Mouse (Mus musculus): ENCODE measurements around the gene Ddx5. TPM values are rescaled to one million over a fixed set of nuclear protein-coding genes. Genes with fewer than 3 reads are reported as not detected.

Ddx5 gene
- polyA plus RNA-seq, 1 experiment from 2014 or later: 163 TPM

GRCm38 (mm10) chr11:106770195-106770974 lies 18.6 kb downstream of the Ddx5 start:
- no peak overlapping the region for H3K4me2 ChIP-seq (replicated peaks; ENCODE audit: low read depth)
- H3K9me3 ChIP-seq (ENCODE audit: control insufficient read depth): no peaks in the 10 kb centered on the region
- peaks cover 87% of the 10 kb centered on the region for H3K36me3 ChIP-seq (ENCODE audit: control insufficient read depth, insufficient read depth)
- H3K9ac ChIP-seq (ENCODE audit: low read depth, low read length): no peak overlapping the region
- no peak for ATAC-seq
- no peak overlapping the region for H3K27ac ChIP-seq (ENCODE audit: low read depth, low read length)
- no peaks in the 10 kb centered on the region for H3K4me1 ChIP-seq (replicated peaks; ENCODE audit: control insufficient read depth, insufficient read depth, low read length)
- H3K27me3 ChIP-seq (replicated peaks; ENCODE audit: control insufficient read depth, insufficient read depth, low read length): no peaks in the 10 kb centered on the region
- WGBS: 83% methylated on average over 9 of the region's 9 CpGs
- TF ChIP-seq CTCF (IDR thresholded peaks at IDR 0.05; ENCODE audit: low read depth): peak; percentile 72
- no peak overlapping the region for H3K4me3 ChIP-seq (ENCODE audit: low read depth, low read length)

- no peak overlapping the region for H3K4me2 ChIP-seq (replicated peaks; ENCODE audit: low read depth)
- H3K36me3 ChIP-seq (ENCODE audit: control insufficient read depth, insufficient read depth): peaks cover 60% of the 10 kb centered on the region
- no peaks in the 10 kb centered on the region for H3K4me1 ChIP-seq (replicated peaks; ENCODE audit: control insufficient read depth, insufficient read depth, low read length)
- H3K27ac ChIP-seq (ENCODE audit: low read depth, low read length): no peak overlapping the region
- no peaks in the 10 kb centered on the region for H3K27me3 ChIP-seq (replicated peaks; ENCODE audit: control insufficient read depth, insufficient read depth, low read length)
- no peak overlapping the region for H3K4me3 ChIP-seq (ENCODE audit: low read depth, low read length)
- no peak for ATAC-seq
- 92% methylated on average over 4 of the region's 4 CpGs for WGBS
- no peaks in the 10 kb centered on the region for H3K9me3 ChIP-seq (ENCODE audit: control insufficient read depth)
- H3K9ac ChIP-seq (ENCODE audit: low read depth, low read length): no peak overlapping the region
- 0 out of 2 replicates have a peak, but pooled peaks have one; percentile 35 for TF ChIP-seq CTCF (IDR thresholded peaks at IDR 0.05; ENCODE audit: low read depth)
Observed at GRCm38 (mm10) chr11:106767516-106767915, 21.5 kb downstream of the Ddx5 start.

- ATAC-seq: no peak
- TF ChIP-seq CTCF (IDR thresholded peaks at IDR 0.05; ENCODE audit: low read depth): no peak
- 91% methylated on average over 4 of the region's 4 CpGs for WGBS
- Histone ChIP-seq H3K9ac (ENCODE audit: low read depth, low read length) (no peak overlapping the region), H3K4me1 (replicated peaks; ENCODE audit: control insufficient read depth, insufficient read depth, low read length) (peaks cover 6% of the 10 kb centered on the region; the same call in 1 of the 2 replicates), H3K4me2 (replicated peaks; ENCODE audit: low read depth) (no peak overlapping the region), H3K9me3 (ENCODE audit: control insufficient read depth) (no peaks in the 10 kb centered on the region), H3K27me3 (replicated peaks; ENCODE audit: control insufficient read depth, insufficient read depth, low read length) (no peaks in the 10 kb centered on the region), H3K4me3 (ENCODE audit: low read depth, low read length) (no peak overlapping the region), H3K27ac (ENCODE audit: low read depth, low read length) (no peak overlapping the region), H3K36me3 (ENCODE audit: control insufficient read depth, insufficient read depth) (peaks cover 52% of the 10 kb centered on the region)
Observed at GRCm38 (mm10) chr11:106766611-106767162, 22.3 kb downstream of the Ddx5 start.

GRCm38 (mm10) chr11:106762800-106763185 lies 26.2 kb downstream of the Ddx5 start:
- Histone ChIP-seq H3K27ac (ENCODE audit: low read depth, low read length) (peak overlapping the region; percentile 62; the same call in 1 of the 2 replicates), H3K4me3 (ENCODE audit: low read depth, low read length) (no peak overlapping the region), H3K9ac (ENCODE audit: low read depth, low read length) (no peak overlapping the region), H3K4me1 (replicated peaks; ENCODE audit: control insufficient read depth, insufficient read depth, low read length) (peaks cover 8% of the 10 kb centered on the region; the same call in 1 of the 2 replicates), H3K36me3 (ENCODE audit: control insufficient read depth, insufficient read depth) (peaks cover 20% of the 10 kb centered on the region), H3K9me3 (ENCODE audit: control insufficient read depth) (no peaks in the 10 kb centered on the region), H3K27me3 (replicated peaks; ENCODE audit: control insufficient read depth, insufficient read depth, low read length) (no peaks in the 10 kb centered on the region), H3K4me2 (replicated peaks; ENCODE audit: low read depth) (no peak overlapping the region)
- 74% methylated on average over 9 of the region's 9 CpGs for WGBS
- no peak for TF ChIP-seq CTCF (IDR thresholded peaks at IDR 0.05; ENCODE audit: low read depth)
- no peak for ATAC-seq

- Histone ChIP-seq H3K4me1 (replicated peaks; ENCODE audit: control insufficient read depth, insufficient read depth, low read length) (peaks cover 8% of the 10 kb centered on the region; the same call in 1 of the 2 replicates), H3K36me3 (ENCODE audit: control insufficient read depth, insufficient read depth) (peaks cover 15% of the 10 kb centered on the region; the same call in 1 of the 2 replicates), H3K9me3 (ENCODE audit: control insufficient read depth) (no peaks in the 10 kb centered on the region), H3K27me3 (replicated peaks; ENCODE audit: control insufficient read depth, insufficient read depth, low read length) (no peaks in the 10 kb centered on the region), H3K27ac (ENCODE audit: low read depth, low read length) (peak overlapping the region; percentile 62), H3K4me3 (ENCODE audit: low read depth, low read length) (no peak overlapping the region), H3K4me2 (replicated peaks; ENCODE audit: low read depth) (no peak overlapping the region), H3K9ac (ENCODE audit: low read depth, low read length) (no peak overlapping the region)
- ATAC-seq: 0 out of 2 replicates have a peak, but pooled peaks have one; percentile 46
- TF ChIP-seq CTCF (IDR thresholded peaks at IDR 0.05; ENCODE audit: low read depth): no peak
- WGBS: 33% methylated on average over 5 of the region's 5 CpGs
Observed at GRCm38 (mm10) chr11:106762139-106762799, 26.7 kb downstream of the Ddx5 start.

GRCm38 (mm10) chr11:106760511-106760910 lies 28.5 kb downstream of the Ddx5 start:
- no peaks in the 10 kb centered on the region for H3K36me3 ChIP-seq (ENCODE audit: control insufficient read depth, insufficient read depth)
- no peak for ATAC-seq
- WGBS: 92% methylated on average over 5 of the region's 5 CpGs
- H3K9ac ChIP-seq (ENCODE audit: low read depth, low read length): no peak overlapping the region
- no peak for TF ChIP-seq CTCF (IDR thresholded peaks at IDR 0.05; ENCODE audit: low read depth)
- no peak overlapping the region for H3K27ac ChIP-seq (ENCODE audit: low read depth, low read length)
- no peaks in the 10 kb centered on the region for H3K9me3 ChIP-seq (ENCODE audit: control insufficient read depth)
- no peak overlapping the region for H3K4me3 ChIP-seq (ENCODE audit: low read depth, low read length)
- H3K27me3 ChIP-seq (replicated peaks; ENCODE audit: control insufficient read depth, insufficient read depth, low read length): no peaks in the 10 kb centered on the region
- H3K4me1 ChIP-seq (replicated peaks; ENCODE audit: control insufficient read depth, insufficient read depth, low read length): peaks cover 8% of the 10 kb centered on the region; the same call in 1 of the 2 replicates
- no peak overlapping the region for H3K4me2 ChIP-seq (replicated peaks; ENCODE audit: low read depth)
